Mouse (Mus musculus) liver, embryonic 11.5 days (tissue): ENCODE measurements around the gene Greb1. TPM values are rescaled to one million over a fixed set of nuclear protein-coding genes. Genes with fewer than 3 reads are reported as not detected.

Source experiments
- ATAC-seq: fragments of 200-750 bp; cut with Nextera tagmentation; replicated peaks from 2 replicates; pipeline ENCODE4 v1.8.0; 2017; ENCODE audit warnings: moderate number of reproducible peaks, mild to moderate bottlenecking, moderate TSS enrichment, moderate library complexity; ENCODE audit not compliant: low FRiP score
- DNase-seq: peaks from one replicate; pipeline ENCODE4 v3.0.0-alpha.2; 2017; ENCODE audit warnings: low spot score
- H3K27ac ChIP-seq: fragments of 300-500 bp; sonication (generic); 2 replicates; pipeline ENCODE4 v1.5.1; 2014; ENCODE audit warnings: mild to moderate bottlenecking, low read depth, low read length, control low read depth
- H3K27me3 ChIP-seq: fragments of 300-500 bp; sonication (generic); replicated peaks from 2 replicates; pipeline ENCODE4 v1.6.1; 2014; ENCODE audit warnings: low read length, mixed read lengths; ENCODE audit not compliant: control insufficient read depth, insufficient read depth
- H3K36me3 ChIP-seq: fragments of 300-500 bp; sonication (generic); 2 replicates; pipeline ENCODE4 v1.6.1; 2014; ENCODE audit warnings: mild to moderate bottlenecking, low read length, moderate library complexity, mixed read lengths; ENCODE audit not compliant: control insufficient read depth, insufficient read depth
- H3K4me1 ChIP-seq: fragments of 300-500 bp; sonication (generic); replicated peaks from 2 replicates; pipeline ENCODE4 v1.6.1; 2014; ENCODE audit warnings: low read length, mixed read lengths; ENCODE audit not compliant: control insufficient read depth, insufficient read depth
- H3K4me2 ChIP-seq: fragments of 300-500 bp; sonication (generic); 2 replicates; pipeline ENCODE4 v1.6.1; 2014; ENCODE audit warnings: mild to moderate bottlenecking, control low read depth, moderate library complexity
- H3K4me3 ChIP-seq: fragments of 300-500 bp; sonication (generic); 2 replicates; pipeline ENCODE4 v1.5.1; 2014; ENCODE audit warnings: low read depth, low read length, control low read depth
- H3K9ac ChIP-seq: fragments of 300-500 bp; sonication (generic); 2 replicates; pipeline ENCODE4 v1.6.1; 2014; ENCODE audit warnings: low read depth, low read length, control low read depth
- H3K9me3 ChIP-seq: fragments of 300-500 bp; sonication (generic); 2 replicates; pipeline ENCODE4 v1.6.1; 2016; ENCODE audit warnings: low read length, inconsistent platforms, mixed read lengths; ENCODE audit not compliant: control insufficient read depth
- WGBS: fragments of 180-500 bp; shearing (Covaris S2); extraction: QIAGEN DNeasy Blood & Tissue Kit; methylation state at CpG from one replicate; pipeline ENCODE4 v1.1.7; 2014; 5-methylcytosine and 5-hydroxymethylcytosine counted together
- polyA plus RNA-seq: library from polyadenylated mRNA; unstranded; fragments of >200 nt; fragmentation: Nextera tagmentation; extraction: Ambion mirVana; gene quantifications from 2 replicates; pipeline ENCODE4 v1.2.1, GENCODE M21; 2014

Greb1 gene
- polyA plus RNA-seq, 1 experiment from 2014 or later, result 5.5 TPM

DNA sequence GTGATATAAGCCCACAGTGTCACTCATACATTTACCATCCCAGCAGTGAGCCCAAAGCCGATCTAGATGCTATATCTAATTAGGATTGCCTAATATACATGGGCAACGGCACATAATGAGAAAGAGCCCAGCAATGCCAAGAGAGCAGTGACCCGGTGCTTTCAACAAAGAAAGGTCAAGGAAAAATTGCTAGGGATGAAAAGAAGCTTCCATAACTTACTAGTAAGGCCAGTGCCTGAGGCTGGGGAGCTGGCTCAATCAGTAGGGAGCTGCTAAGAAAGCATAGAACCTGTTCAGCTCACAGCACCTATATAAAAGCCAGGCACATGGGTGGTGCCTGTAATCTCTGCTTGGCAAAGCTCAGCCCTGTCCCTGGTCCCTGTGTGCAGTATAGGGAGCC, 20.4 kb downstream of the Greb1 start:
- DNase-seq, result no peak
- WGBS, result 83% methylated on average over 3 of the region's 3 CpGs

DNA sequence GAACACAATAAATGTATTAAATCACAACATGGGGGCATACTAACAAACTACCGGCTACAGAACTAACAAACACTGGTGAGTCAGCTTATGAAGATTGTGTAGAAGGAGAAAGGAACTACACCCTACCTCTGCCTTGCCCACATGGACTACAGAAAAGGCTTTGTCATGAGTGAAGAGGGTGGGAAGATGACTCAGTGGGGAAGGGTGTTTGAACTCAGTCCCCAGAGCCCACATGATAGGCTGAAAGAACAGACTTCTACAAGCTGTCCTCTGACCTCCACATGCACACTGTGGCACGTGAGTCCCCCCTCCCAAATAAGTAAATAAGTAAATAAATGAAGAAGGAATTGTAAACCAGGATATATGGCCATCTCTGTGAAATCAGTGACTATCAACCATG, 21.5 kb downstream of the Greb1 start:
- Histone ChIP-seq H3K4me3 (no peak overlapping the region), H3K27me3 (no peaks in the 10 kb centered on the region), H3K4me1 (no peaks in the 10 kb centered on the region), H3K36me3 (no peaks in the 10 kb centered on the region), H3K9ac (no peak overlapping the region), H3K4me2 (no peak overlapping the region), H3K9me3 (no peaks in the 10 kb centered on the region), H3K27ac (no peak overlapping the region)
- DNase-seq (no peak), ATAC-seq (no peak)
- WGBS, result 70% methylated on average over 2 of the region's 2 CpGs

More for the DNA sequence above, 20.4 kb downstream of the Greb1 start:
- Histone ChIP-seq H3K4me2 (no peak overlapping the region), H3K9ac (no peak overlapping the region), H3K4me1 (no peaks in the 10 kb centered on the region), H3K36me3 (no peaks in the 10 kb centered on the region), H3K4me3 (no peak overlapping the region), H3K9me3 (no peaks in the 10 kb centered on the region), H3K27ac (no peak overlapping the region), H3K27me3 (no peaks in the 10 kb centered on the region)
- no peak for ATAC-seq

DNA sequence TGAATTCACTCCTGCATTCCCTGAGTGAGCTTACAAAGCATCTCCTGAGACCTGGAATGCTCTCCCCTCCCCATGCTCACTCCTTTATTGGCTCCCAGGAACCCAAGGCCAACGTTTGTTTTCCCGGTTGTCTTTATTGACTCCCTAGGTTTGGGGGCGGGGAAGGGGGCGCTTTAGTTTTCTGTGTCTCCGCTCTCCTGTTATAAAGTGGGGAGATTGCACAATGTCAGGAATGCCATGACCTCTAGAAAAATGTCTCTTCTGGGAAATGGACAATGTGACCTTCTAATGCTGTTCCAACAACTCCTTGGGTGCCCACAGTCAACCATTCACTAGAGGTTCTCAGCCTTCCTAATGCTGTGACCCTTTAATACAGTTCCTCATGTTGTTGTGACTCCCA, 22.2 kb downstream of the Greb1 start:
- WGBS, result 67% methylated on average over 5 of the region's 5 CpGs
- Histone ChIP-seq H3K4me2 (no peak overlapping the region), H3K9ac (no peak overlapping the region), H3K27me3 (no peaks in the 10 kb centered on the region), H3K9me3 (no peaks in the 10 kb centered on the region), H3K36me3 (no peaks in the 10 kb centered on the region), H3K4me3 (no peak overlapping the region), H3K4me1 (no peaks in the 10 kb centered on the region), H3K27ac (no peak overlapping the region)
- ATAC-seq (no peak), DNase-seq (no peak)

DNA sequence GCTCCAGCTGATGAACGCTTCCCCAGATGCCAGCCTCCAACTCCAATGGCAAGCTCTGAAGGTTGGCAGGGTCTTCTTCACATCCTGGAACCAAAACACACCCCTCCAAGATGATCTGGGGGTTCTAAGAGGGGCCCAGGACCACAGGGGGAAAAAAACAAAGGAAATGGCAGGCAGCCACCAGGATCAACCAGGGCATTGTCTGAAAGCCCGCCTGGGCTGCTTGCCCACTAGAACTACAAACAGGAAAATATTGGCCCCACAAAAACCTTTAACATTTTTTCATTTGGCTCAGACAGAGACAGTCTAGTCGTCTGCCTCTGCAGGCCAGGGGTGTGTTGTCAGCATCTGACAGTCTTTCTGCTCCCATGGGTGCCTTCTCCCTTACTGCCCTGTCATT, 25.3 kb downstream of the Greb1 start:
- H3K9me3 ChIP-seq, result no peaks in the 10 kb centered on the region
- DNase-seq (no peak), ATAC-seq (no peak)
- 79% methylated on average over 3 of the region's 3 CpGs for WGBS
- H3K27ac ChIP-seq, result no peak overlapping the region
- no peak overlapping the region for H3K4me2 ChIP-seq
- H3K27me3 ChIP-seq, result no peaks in the 10 kb centered on the region
- H3K4me1 ChIP-seq, result no peaks in the 10 kb centered on the region; the same call in 1 of the 2 replicates
- no peak overlapping the region for H3K4me3 ChIP-seq
- no peak overlapping the region for H3K9ac ChIP-seq
- no peaks in the 10 kb centered on the region for H3K36me3 ChIP-seq

DNA sequence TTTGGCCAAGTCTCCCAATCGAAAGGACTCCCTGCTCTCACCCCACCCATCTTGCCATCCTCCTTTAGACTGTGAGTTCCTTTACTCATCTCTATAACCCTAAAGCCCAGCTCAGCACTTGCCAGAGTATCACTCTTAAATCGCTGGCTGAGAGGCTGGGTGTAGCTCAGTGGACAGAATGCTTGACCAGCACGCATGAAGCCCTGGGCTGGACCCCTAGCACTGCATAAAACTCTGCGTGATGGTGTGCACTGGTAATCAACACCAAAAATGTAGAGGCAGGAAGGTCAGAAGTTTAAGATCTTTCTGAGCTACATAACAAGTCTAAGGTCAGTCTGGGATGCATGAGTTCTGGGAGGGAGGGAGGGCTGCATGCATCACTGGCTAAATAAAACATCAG, 26.1 kb downstream of the Greb1 start:
- H3K9ac ChIP-seq, result no peak overlapping the region
- no peaks in the 10 kb centered on the region for H3K27me3 ChIP-seq
- no peaks in the 10 kb centered on the region; the same call in 1 of the 2 replicates for H3K4me1 ChIP-seq
- ATAC-seq, result no peak
- no peak for DNase-seq
- WGBS, result 88% methylated on average over 4 of the region's 4 CpGs
- H3K4me3 ChIP-seq, result no peak overlapping the region
- H3K36me3 ChIP-seq, result no peaks in the 10 kb centered on the region
- H3K9me3 ChIP-seq, result no peaks in the 10 kb centered on the region
- no peak overlapping the region for H3K27ac ChIP-seq
- no peak overlapping the region for H3K4me2 ChIP-seq

DNA sequence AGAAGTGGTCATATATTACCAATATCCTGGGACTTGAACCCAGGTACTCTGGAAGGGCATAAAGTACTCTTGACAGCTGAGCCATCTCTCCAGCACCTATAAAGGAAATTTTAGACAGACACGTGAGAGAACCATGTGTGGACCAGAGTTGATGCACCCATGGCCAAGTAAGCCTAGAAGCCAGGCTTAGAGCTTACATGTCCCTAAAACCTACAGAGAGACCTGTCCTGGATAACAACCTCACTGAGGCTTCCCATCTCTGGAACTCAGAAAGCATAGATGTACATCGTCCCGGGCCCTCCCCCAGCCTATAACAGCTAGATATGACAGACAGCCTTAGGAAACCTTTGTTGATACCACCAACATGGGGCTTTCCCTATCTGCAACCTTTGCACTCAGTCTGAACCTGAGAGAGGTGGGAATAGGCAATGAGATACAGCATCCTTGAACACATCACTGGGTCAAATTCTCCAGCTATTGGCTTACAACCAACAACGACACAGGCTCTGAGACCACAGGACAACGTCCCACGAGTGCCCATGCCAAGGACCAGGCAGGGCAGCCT, 31.0 kb downstream of the Greb1 start:
- Histone ChIP-seq H3K4me2 (no peak overlapping the region), H3K36me3 (no peaks in the 10 kb centered on the region), H3K27ac (no peak overlapping the region), H3K9me3 (no peaks in the 10 kb centered on the region), H3K4me1 (no peaks in the 10 kb centered on the region; the same call in none of the 2 replicates), H3K9ac (no peak overlapping the region), H3K4me3 (no peak overlapping the region), H3K27me3 (no peaks in the 10 kb centered on the region)
- ATAC-seq (no peak; the same call in 1 of the 2 replicates), DNase-seq (no peak)
- WGBS, result 68% methylated on average over 6 of the region's 6 CpGs

DNA sequence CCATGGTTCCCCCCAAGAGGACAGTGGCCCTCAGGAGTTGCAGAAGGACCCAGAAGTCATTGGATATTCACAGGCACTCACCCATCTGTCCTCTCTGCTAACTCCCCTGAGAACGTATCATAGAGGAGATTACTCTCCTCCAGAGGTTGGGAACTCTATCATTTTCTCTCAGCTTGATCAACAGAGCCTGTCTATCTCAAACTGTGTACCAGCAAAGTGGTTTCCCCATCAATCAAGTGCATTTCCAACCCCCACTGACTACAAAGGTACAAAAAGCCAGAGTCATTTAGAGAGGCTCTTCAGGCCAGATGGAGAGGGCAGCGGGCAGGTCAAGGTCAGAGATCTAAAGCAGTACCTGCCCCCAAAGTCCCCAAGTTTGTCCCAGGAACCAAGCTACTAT, 32.0 kb downstream of the Greb1 start:
- WGBS, result 60% methylated on average over 2 of the region's 2 CpGs
- Histone ChIP-seq H3K27ac (no peak overlapping the region), H3K4me1 (no peaks in the 10 kb centered on the region; the same call in none of the 2 replicates), H3K36me3 (no peaks in the 10 kb centered on the region), H3K27me3 (no peaks in the 10 kb centered on the region), H3K9me3 (no peaks in the 10 kb centered on the region), H3K9ac (no peak overlapping the region), H3K4me2 (no peak overlapping the region), H3K4me3 (no peak overlapping the region)
- DNase-seq (no peak), ATAC-seq (0 out of 2 replicates have a peak, but pooled peaks have one; percentile 26)

DNA sequence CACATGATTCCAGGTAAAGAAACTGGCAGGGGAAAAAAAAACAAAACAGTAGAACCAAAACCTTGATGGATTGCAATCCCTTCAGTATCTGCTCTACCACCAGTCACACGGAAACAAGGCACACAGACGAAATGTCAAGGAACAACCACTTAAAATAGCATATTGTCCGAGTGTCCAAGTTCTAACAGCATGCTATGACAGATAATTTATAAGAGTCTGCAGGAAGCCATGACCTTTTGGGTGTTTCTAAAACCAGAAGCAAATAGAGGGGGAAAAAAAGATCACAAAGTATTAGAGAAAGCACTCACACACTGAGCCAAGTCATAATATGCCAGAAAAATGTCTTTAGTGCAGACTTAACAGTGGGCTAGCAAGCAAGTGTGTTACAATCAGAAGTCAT, 32.4 kb downstream of the Greb1 start:
- no peaks in the 10 kb centered on the region; the same call in none of the 2 replicates for H3K4me1 ChIP-seq
- ATAC-seq, result no peak
- H3K9me3 ChIP-seq, result no peaks in the 10 kb centered on the region
- H3K4me2 ChIP-seq, result no peak overlapping the region
- H3K27ac ChIP-seq, result no peak overlapping the region
- H3K27me3 ChIP-seq, result no peaks in the 10 kb centered on the region
- H3K9ac ChIP-seq, result no peak overlapping the region
- H3K36me3 ChIP-seq, result no peaks in the 10 kb centered on the region
- no peak overlapping the region for H3K4me3 ChIP-seq
- 55% methylated on average over 3 of the region's 3 CpGs for WGBS
- DNase-seq, result no peak

DNA sequence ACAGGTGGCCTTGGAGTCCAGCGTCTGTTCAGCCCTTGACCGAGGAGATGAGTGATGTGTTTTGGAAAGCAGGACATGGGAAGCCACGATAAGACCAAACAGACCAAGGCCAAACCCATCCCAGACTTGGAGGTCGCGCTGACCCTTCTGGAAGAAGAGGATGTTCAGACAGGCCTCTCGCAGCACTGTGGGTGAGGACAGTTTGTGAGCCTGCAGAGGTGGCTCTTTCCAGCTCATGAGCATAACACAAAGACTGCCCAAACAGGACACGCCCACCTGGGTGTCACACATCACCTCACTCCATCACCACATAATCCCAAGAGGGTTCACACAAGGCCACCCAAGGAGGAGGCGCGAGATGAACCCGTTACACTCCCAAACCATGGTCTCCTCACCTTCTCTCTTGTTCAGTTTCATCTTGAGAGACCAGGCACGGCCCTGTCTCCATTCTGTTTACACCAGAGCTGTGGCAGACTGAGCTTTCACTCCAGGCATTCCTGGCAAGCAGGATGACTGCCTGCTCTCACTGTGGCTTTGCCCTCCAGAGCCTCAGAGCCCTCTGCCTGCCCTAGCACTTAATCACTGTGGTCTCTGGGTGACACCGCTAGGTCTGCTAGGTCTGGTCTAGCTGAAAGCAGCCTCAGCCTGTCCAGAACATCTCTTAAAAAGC, 35.8 kb downstream of the Greb1 start:
- ATAC-seq, result no peak
- Histone ChIP-seq H3K36me3 (no peaks in the 10 kb centered on the region), H3K4me2 (no peak overlapping the region), H3K4me1 (no peaks in the 10 kb centered on the region; the same call in none of the 2 replicates), H3K27ac (no peak overlapping the region), H3K27me3 (no peaks in the 10 kb centered on the region), H3K4me3 (no peak overlapping the region), H3K9me3 (no peaks in the 10 kb centered on the region), H3K9ac (no peak overlapping the region)
- WGBS, result 67% methylated on average over 12 of the region's 12 CpGs
- no peak for DNase-seq
